ENCODE assay signal across 7 mouse cellular contexts in the genomic region with DNA sequence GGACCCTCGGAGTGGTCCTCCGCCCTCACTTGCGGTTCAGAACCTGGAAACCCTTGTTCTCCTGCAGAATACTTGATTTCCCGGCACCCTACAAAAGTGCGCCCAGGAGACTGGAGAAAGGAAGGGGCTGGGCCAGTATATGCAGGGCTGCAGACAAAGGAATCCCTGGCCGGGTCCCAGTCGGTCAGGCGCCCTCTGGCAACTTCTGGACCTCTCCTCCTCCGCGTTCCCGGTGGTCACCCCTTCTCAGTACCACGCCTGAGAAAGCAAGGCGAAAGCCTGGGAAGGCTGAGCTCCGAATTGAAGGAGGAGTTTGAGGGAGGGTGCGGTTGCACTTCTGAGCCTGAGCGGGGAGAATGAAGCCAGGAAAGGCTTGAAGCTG.
DNase-seq lines count a peak whose midpoint lies in the region; ATAC-seq and TF ChIP-seq lines count a peak whose summit lies in the region.

No protein-coding gene starts in this region.

- peak; percentile 51; the same call in 1 of the 2 replicates for ATAC-seq in heart, embryonic 13.5 days (ENCODE audit: extremely low read depth, insufficient number of reproducible peaks, low FRiP score, low TSS enrichment)
- peak; percentile 72 for ATAC-seq in midbrain, embryonic 11.5 days (ENCODE audit: low FRiP score)

- peak overlapping the region; percentile 13; the same call in 1 of the 2 replicates for H3K4me3 ChIP-seq in cortical plate, adult 2 months (ENCODE audit: insufficient read depth, low read length)
- H3K4me3 ChIP-seq in heart, embryonic 13.5 days = peak overlapping the region; percentile 53
- peak overlapping the region; percentile 1 for H3K4me3 ChIP-seq in midbrain, embryonic 11.5 days (ENCODE audit: low read depth, low read length)
- no peak overlapping the region for H3K4me3 ChIP-seq in cerebellum, adult 2 months (replicated peaks; ENCODE audit: insufficient read depth, low read depth, low read length)

- DNase-seq in Muller cell, postnatal 12 days (ENCODE audit: inconsistent ontology term) = peak; percentile 46
- peak; percentile 40 to 45 for DNase-seq in kidney, postnatal 25 days
- DNase-seq in midbrain, embryonic 11.5 days (ENCODE audit: low spot score, missing footprints) = peak; percentile 87
- peak; percentile 59 for DNase-seq in yolk sac, embryonic 10.5 days (ENCODE audit: low spot score)
- DNase-seq in cerebellum, adult 2 months = no peak

- no peaks in the 10 kb centered on the region for H3K36me3 ChIP-seq in heart, embryonic 13.5 days
- H3K36me3 ChIP-seq in midbrain, embryonic 11.5 days (ENCODE audit: control insufficient read depth, insufficient read depth, low read length) = no peaks in the 10 kb centered on the region

- WGBS in heart, embryonic 13.5 days = 7% methylated on average over 16 of the region's 16 CpGs
- 14% methylated on average over 16 of the region's 16 CpGs for WGBS in midbrain, embryonic 11.5 days
- WGBS in cerebellum, adult 2 months = 10% methylated on average over 16 of the region's 16 CpGs

- no peaks in the 10 kb centered on the region for H3K27me3 ChIP-seq in heart, embryonic 13.5 days (replicated peaks)
- H3K27me3 ChIP-seq in midbrain, embryonic 11.5 days (ENCODE audit: control insufficient read depth, insufficient read depth, low read length) = no peaks in the 10 kb centered on the region
- H3K27me3 ChIP-seq in cerebellum, adult 2 months (ENCODE audit: control insufficient read depth, insufficient read depth, low read length) = no peaks in the 10 kb centered on the region

- H3K27ac ChIP-seq in cortical plate, adult 2 months (ENCODE audit: insufficient read depth, low read length) = no peak overlapping the region
- H3K27ac ChIP-seq in heart, embryonic 13.5 days (replicated peaks) = peak overlapping the region; percentile 73
- no peak overlapping the region for H3K27ac ChIP-seq in midbrain, embryonic 11.5 days (ENCODE audit: low read depth, low read length)
- H3K27ac ChIP-seq in cerebellum, adult 2 months (ENCODE audit: insufficient read depth, low read length) = no peak overlapping the region

- peak overlapping the region; percentile 76 for H3K9ac ChIP-seq in heart, embryonic 13.5 days
- H3K9ac ChIP-seq in midbrain, embryonic 11.5 days (ENCODE audit: low read length) = peak overlapping the region; percentile 48; the same call in 1 of the 2 replicates

- H3K4me1 ChIP-seq in cortical plate, adult 2 months (ENCODE audit: control insufficient read depth, insufficient read depth, low read length) = no peaks in the 10 kb centered on the region; the same call in 1 of the 2 replicates
- H3K4me1 ChIP-seq in heart, embryonic 13.5 days = peaks cover 22% of the 10 kb centered on the region
- no peaks in the 10 kb centered on the region for H3K4me1 ChIP-seq in midbrain, embryonic 11.5 days (ENCODE audit: control insufficient read depth, insufficient read depth, low read length)
- no peaks in the 10 kb centered on the region for H3K4me1 ChIP-seq in cerebellum, adult 2 months (ENCODE audit: control insufficient read depth, insufficient read depth, low read length)

- TF ChIP-seq CTCF in cortical plate, adult 2 months (IDR thresholded peaks at IDR 0.05; ENCODE audit: extremely low read depth, insufficient read depth, low read length) = no peak
- no peak for TF ChIP-seq CTCF in cerebellum, adult 2 months (IDR thresholded peaks at IDR 0.05; ENCODE audit: borderline replicate concordance, insufficient read depth, low read depth, low read length)

- H3K9me3 ChIP-seq in heart, embryonic 13.5 days = no peaks in the 10 kb centered on the region
- H3K9me3 ChIP-seq in midbrain, embryonic 11.5 days (ENCODE audit: control insufficient read depth, low read length) = no peaks in the 10 kb centered on the region

- H3K4me2 ChIP-seq in heart, embryonic 13.5 days = peak overlapping the region; percentile 70
- H3K4me2 ChIP-seq in midbrain, embryonic 11.5 days = peak overlapping the region; percentile 27

- no peak for TF ChIP-seq POLR2A in cortical plate, adult 2 months (IDR thresholded peaks at IDR 0.05; ENCODE audit: extremely low read depth, insufficient read depth, low read length)
- no peak for TF ChIP-seq POLR2A in cerebellum, adult 2 months (IDR thresholded peaks at IDR 0.05; ENCODE audit: borderline replicate concordance, insufficient read depth, low read length)

Comparison
In these comparisons a context has a peak if more than half of its experiments do, and no peak if none do; other contexts are left out.
1. DNase-seq: peak in Muller cell, postnatal 12 days (single experiment), kidney, postnatal 25 days (2 of 2), midbrain, embryonic 11.5 days (single experiment) and yolk sac, embryonic 10.5 days (single experiment); none in cerebellum, adult 2 months (0 of 2).